Mouse (Mus musculus) MEL (cell line): ENCODE results near the gene Aven. TPM values are rescaled to one million over a fixed set of nuclear protein-coding genes. Genes with fewer than 3 reads are reported as not detected.

ENCODE experiments used
- DNase-seq: peaks from one replicate; pipeline ENCODE4 v3.0.0; 2011; ENCODE audit warnings: low read depth, low spot score
- H3K27ac ChIP-seq: 2 replicates; pipeline ENCODE4 v1.5.1; 2012; ENCODE audit warnings: low read depth, mild to moderate bottlenecking, control low read depth, low read length, moderate library complexity; ENCODE audit not compliant: control insufficient read depth
- H3K27me3 ChIP-seq, 2 experiments: fragments of 150-350 bp in 1 of 2; sonication (generic) in 1 of 2; 2 replicates each; pipeline ENCODE4 v1.6.1; 2012; ENCODE audit warnings: low read length in 2 of 2, mild to moderate bottlenecking in 2 of 2, improper control_type of control experiment in 1 of 2, moderate library complexity in 1 of 2; ENCODE audit not compliant: insufficient read depth in 2 of 2, control insufficient read depth in 1 of 2
- H3K36me3 ChIP-seq, 2 experiments: 2 replicates each; pipeline ENCODE4 v1.6.1; 2012 to 2014; ENCODE audit warnings: low read length in 2 of 2, improper control_type of control experiment in 1 of 2, inconsistent platforms in 1 of 2, mild to moderate bottlenecking in 1 of 2; ENCODE audit not compliant: insufficient read depth in 2 of 2, control insufficient read depth in 1 of 2
- H3K4me1 ChIP-seq, 2 experiments: fragments of 150-350 bp in 1 of 2; sonication (generic) in 1 of 2; 2 replicates each; pipeline ENCODE4 v1.6.1; 2012; ENCODE audit warnings: low read length in 2 of 2, improper control_type of control experiment in 1 of 2, mild to moderate bottlenecking in 1 of 2; ENCODE audit not compliant: insufficient read depth in 2 of 2, control insufficient read depth in 1 of 2
- H3K4me3 ChIP-seq, 2 experiments: fragments of 150-350 bp in 1 of 2; sonication (generic) in 1 of 2; 2 replicates each; pipeline ENCODE4 v1.5.1; 2012; ENCODE audit warnings: low read depth in 2 of 2, low read length in 2 of 2, mild to moderate bottlenecking in 2 of 2, moderate library complexity in 2 of 2, control low read depth in 1 of 2, improper control_type of control experiment in 1 of 2; ENCODE audit not compliant: control insufficient read depth in 1 of 2, insufficient read depth in 1 of 2
- H3K79me2 ChIP-seq: 2 replicates; pipeline ENCODE4 v1.6.1; 2012; ENCODE audit warnings: mild to moderate bottlenecking, low read length, moderate library complexity; ENCODE audit not compliant: control insufficient read depth, poor library complexity, insufficient read depth
- H3K9ac ChIP-seq: 2 replicates; pipeline ENCODE4 v1.6.1; 2012; ENCODE audit warnings: low read depth, mild to moderate bottlenecking, control low read depth, low read length, moderate library complexity; ENCODE audit not compliant: control insufficient read depth, poor library complexity, severe bottlenecking
- H3K9me3 ChIP-seq: fragments of 150-350 bp; sonication (generic); replicated peaks from 2 replicates; pipeline ENCODE4 v1.6.1; 2012; ENCODE audit warnings: mild to moderate bottlenecking, low read length, improper control_type of control experiment, moderate library complexity; ENCODE audit not compliant: insufficient read depth
- BHLHE40 ChIP-seq: IDR thresholded peaks from 2 replicates; pipeline ENCODE4 v1.6.1; 2012; ENCODE audit warnings: low read depth, mild to moderate bottlenecking, inconsistent platforms, low read length, improper control_type of control experiment, borderline replicate concordance
- E2F4 ChIP-seq: IDR thresholded peaks from 2 replicates; pipeline ENCODE4 v1.6.1; 2011; ENCODE audit warnings: low read depth, low read length, improper control_type of control experiment, borderline replicate concordance
- ELF1 ChIP-seq: IDR thresholded peaks from 2 replicates; pipeline ENCODE4 v1.6.1; 2014; ENCODE audit warnings: low read depth, mild to moderate bottlenecking, inconsistent platforms, low read length, improper control_type of control experiment, moderate library complexity
- EP300 ChIP-seq, 2 experiments: IDR thresholded peaks; 2 replicates each; pipeline ENCODE4 v1.6.1; 2011; ENCODE audit warnings: improper control_type of control experiment in 2 of 2, low read length in 2 of 2, low read depth in 1 of 2, mild to moderate bottlenecking in 1 of 2
- ETS1 ChIP-seq: IDR thresholded peaks from 2 replicates; pipeline ENCODE4 v1.6.1; 2012; ENCODE audit warnings: low read depth, mild to moderate bottlenecking, inconsistent platforms, low read length, improper control_type of control experiment, moderate library complexity
- GABPA ChIP-seq: IDR thresholded peaks from 2 replicates; pipeline ENCODE4 v1.6.1; 2012; ENCODE audit warnings: low read depth, mild to moderate bottlenecking, inconsistent platforms, low read length, improper control_type of control experiment, moderate library complexity
- GATA1 ChIP-seq: IDR thresholded peaks from 2 replicates; pipeline ENCODE4 v1.6.1; 2011; ENCODE audit warnings: low read depth, low read length, improper control_type of control experiment
- HCFC1 ChIP-seq: IDR thresholded peaks from 2 replicates; pipeline ENCODE4 v1.6.1; 2012; ENCODE audit warnings: low read depth, mild to moderate bottlenecking, inconsistent platforms, low read length, improper control_type of control experiment, moderate library complexity
- JUND ChIP-seq: IDR thresholded peaks from 2 replicates; pipeline ENCODE4 v1.6.1; 2011; ENCODE audit warnings: low read depth, mild to moderate bottlenecking, improper control_type of control experiment, low read length
- MAFK ChIP-seq: IDR thresholded peaks from 2 replicates; pipeline ENCODE4 v1.6.1; 2011; ENCODE audit warnings: low read depth, mild to moderate bottlenecking, low read length, improper control_type of control experiment, borderline replicate concordance
- MAX ChIP-seq: IDR thresholded peaks from 2 replicates; pipeline ENCODE4 v1.6.1; 2011; ENCODE audit warnings: low read length, improper control_type of control experiment
- MYB ChIP-seq: IDR thresholded peaks from 2 replicates; pipeline ENCODE4 v1.6.1; 2011; ENCODE audit warnings: mild to moderate bottlenecking, low read depth, low read length, improper control_type of control experiment
- NELFE ChIP-seq: IDR thresholded peaks from 2 replicates; pipeline ENCODE4 v1.6.1; 2011; ENCODE audit warnings: low read depth, low read length, improper control_type of control experiment
- NRF1 ChIP-seq: IDR thresholded peaks from 2 replicates; pipeline ENCODE4 v1.6.1; 2014; ENCODE audit warnings: low read depth, mild to moderate bottlenecking, inconsistent platforms, low read length, improper control_type of control experiment, moderate library complexity; ENCODE audit not compliant: poor library complexity, insufficient read depth, severe bottlenecking
- RCOR1 ChIP-seq: IDR thresholded peaks from 2 replicates; pipeline ENCODE4 v1.6.1; 2012; ENCODE audit warnings: low read depth, mild to moderate bottlenecking, inconsistent platforms, low read length, improper control_type of control experiment
- SMC3 ChIP-seq: IDR thresholded peaks from 2 replicates; pipeline ENCODE4 v1.6.1; 2011; ENCODE audit warnings: low read depth, low read length, improper control_type of control experiment
- TBP ChIP-seq: IDR thresholded peaks from 2 replicates; pipeline ENCODE4 v1.8.0; 2011; ENCODE audit warnings: low read depth, low read length, improper control_type of control experiment
- TCF12 ChIP-seq: IDR thresholded peaks from 2 replicates; pipeline ENCODE4 v1.6.1; 2014; ENCODE audit warnings: low read depth, mild to moderate bottlenecking, inconsistent platforms, low read length, improper control_type of control experiment, moderate library complexity
- USF1 ChIP-seq: IDR thresholded peaks from 2 replicates; pipeline ENCODE4 v1.6.1; 2014; ENCODE audit warnings: low read depth, mild to moderate bottlenecking, inconsistent platforms, low read length, improper control_type of control experiment, moderate library complexity
- ZC3H11A ChIP-seq: IDR thresholded peaks from 2 replicates; pipeline ENCODE4 v1.6.1; 2012; ENCODE audit warnings: low read depth, mild to moderate bottlenecking, inconsistent platforms, low read length, improper control_type of control experiment
- ZKSCAN1 ChIP-seq: IDR thresholded peaks from 2 replicates; pipeline ENCODE4 v1.6.1; 2012; ENCODE audit warnings: low read depth, mild to moderate bottlenecking, inconsistent platforms, low read length, improper control_type of control experiment, moderate library complexity
- ZMIZ1 ChIP-seq: IDR thresholded peaks from 2 replicates; pipeline ENCODE4 v1.6.1; 2012; ENCODE audit warnings: low read depth, mild to moderate bottlenecking, inconsistent platforms, low read length, improper control_type of control experiment, moderate library complexity
- polyA plus RNA-seq, 2 experiments: library from polyadenylated mRNA; stranded (reverse) in 1 of 2; unstranded in 1 of 2; fragments of >175 nt in 1 of 2; fragments of >200 nt in 1 of 2; gene quantifications; 2 replicates each; pipeline versions ENCODE4 v1.2.1 to v1.2.4; 2012; ENCODE audit warnings: low replicate concordance in 2 of 2, low read depth in 1 of 2; ENCODE audit not compliant: insufficient read length in 2 of 2, insufficient read depth in 1 of 2, missing spikeins in 1 of 2
- total RNA-seq: library from RNA; depleted of rRNA; stranded (reverse); fragments of 300-350 nt; gene quantifications from 2 replicates; pipeline ENCODE4 v1.2.3, GENCODE M21; 2012

Aven gene
- total and polyA plus RNA-seq, 3 experiments, result 33.4 to 72.8 (median 50.3) TPM

GRCm38 (mm10) chr2:112561549-112561948 is 68.8 kb downstream of the Aven start:
- TF ChIP-seq TCF12 (no peak), E2F4 (no peak), GATA1 (no peak), NELFE (no peak), USF1 (no peak), GABPA (no peak), EP300 (IDR thresholded peaks at IDR 0.05; ENCODE audit: low read depth in 1 of 2, low read length in 2 of 2) (no peak), MYB (no peak)
- Histone ChIP-seq H3K4me1 (peaks cover 0 to 2% of the 10 kb centered on the region in 2 experiments; a peak in 1 of 4 replicates), H3K27ac (no peak overlapping the region), H3K79me2 (no peaks in the 10 kb centered on the region), H3K4me3 (no peak overlapping the region), H3K9me3 (no peaks in the 10 kb centered on the region), H3K36me3 (peaks cover 0 to 5% of the 10 kb centered on the region in 2 experiments; a peak in 2 of 4 replicates), H3K9ac (no peak overlapping the region), H3K27me3 (no peaks in the 10 kb centered on the region)
- no peak for DNase-seq

- no peak overlapping the region for H3K4me3 ChIP-seq
- DNase-seq, result no peak
- no peaks in the 10 kb centered on the region for H3K9me3 ChIP-seq
- peaks cover 0 to 2% of the 10 kb centered on the region in 2 experiments; a peak in 1 of 4 replicates for H3K4me1 ChIP-seq
- no peaks in the 10 kb centered on the region for H3K79me2 ChIP-seq
- H3K9ac ChIP-seq, result no peak overlapping the region
- H3K27ac ChIP-seq, result no peak overlapping the region
- no peaks in the 10 kb centered on the region for H3K27me3 ChIP-seq
- no peak for TF ChIP-seq ZMIZ1
- TF ChIP-seq BHLHE40, result no peak
- TF ChIP-seq HCFC1, result no peak
- no peak for TF ChIP-seq ELF1
- no peak for TF ChIP-seq TBP
- TF ChIP-seq ETS1, result no peak
- TF ChIP-seq MAX, result no peak
- no peak for TF ChIP-seq GATA1
- TF ChIP-seq GABPA, result no peak
- TF ChIP-seq SMC3, result no peak
- no peak for TF ChIP-seq MAFK
- TF ChIP-seq JUND, result no peak
- no peak for TF ChIP-seq TCF12
- no peak for TF ChIP-seq ZKSCAN1
- TF ChIP-seq E2F4, result no peak
- no peak for TF ChIP-seq MYB
- TF ChIP-seq NRF1, result no peak
- no peak for TF ChIP-seq ZC3H11A
- no peak for TF ChIP-seq RCOR1
- TF ChIP-seq, all 39 proteins: peak for 0
- peaks cover 0 to 5% of the 10 kb centered on the region in 2 experiments; a peak in 2 of 4 replicates for H3K36me3 ChIP-seq
These were observed 72.3 kb downstream of the Aven start for GRCm38 (mm10) chr2:112565060-112565459.
